Mouse (Mus musculus) testis, adult 2 months (tissue): ENCODE data around the gene Krt28. TPM values are rescaled to one million over a fixed set of nuclear protein-coding genes. Genes with fewer than 3 reads are reported as not detected.

Experiments
- H3K27ac ChIP-seq: fragments of 200-500 bp; 2 replicates; pipeline ENCODE4 v1.5.1; 2012; ENCODE audit warnings: low read depth, low read length; ENCODE audit not compliant: control insufficient read depth, insufficient read depth
- H3K27me3 ChIP-seq: fragments of 200-500 bp; 2 replicates; pipeline ENCODE4 v1.6.1; 2012; ENCODE audit warnings: mild to moderate bottlenecking, low read length, moderate library complexity; ENCODE audit not compliant: control insufficient read depth, insufficient read depth
- H3K36me3 ChIP-seq: fragments of 200-500 bp; 2 replicates; pipeline ENCODE4 v1.6.1; 2012; ENCODE audit warnings: mild to moderate bottlenecking, low read length; ENCODE audit not compliant: control insufficient read depth, insufficient read depth
- H3K4me1 ChIP-seq: fragments of 200-500 bp; 2 replicates; pipeline ENCODE4 v1.6.1; 2012; ENCODE audit warnings: low read length; ENCODE audit not compliant: control insufficient read depth, insufficient read depth
- H3K4me3 ChIP-seq: fragments of 200-500 bp; 2 replicates; pipeline ENCODE4 v1.5.1; 2012; ENCODE audit warnings: low read depth, mild to moderate bottlenecking, low read length, moderate library complexity, mixed read lengths; ENCODE audit not compliant: control insufficient read depth
- CTCF ChIP-seq: fragments of 200-500 bp; IDR thresholded peaks from 2 replicates; pipeline ENCODE4 v1.5.1; 2012; ENCODE audit warnings: low read depth, mild to moderate bottlenecking, inconsistent platforms, low read length, moderate library complexity; ENCODE audit not compliant: control insufficient read depth, insufficient read depth, insufficient replicate concordance
- POLR2A ChIP-seq: fragments of 200-500 bp; IDR thresholded peaks from 2 replicates; pipeline ENCODE4 v1.6.1; 2012; ENCODE audit warnings: low read depth, mild to moderate bottlenecking, inconsistent platforms, low read length, moderate library complexity; ENCODE audit not compliant: control insufficient read depth
- polyA plus RNA-seq: library from polyadenylated mRNA; depleted of rRNA; stranded (reverse); fragments of >200 nt; gene quantifications from 2 replicates; pipeline ENCODE4 v1.2.3, GENCODE M21; 2012

The Krt28 gene
- polyA plus RNA-seq, 1 experiment: 0.11 TPM

DNA sequence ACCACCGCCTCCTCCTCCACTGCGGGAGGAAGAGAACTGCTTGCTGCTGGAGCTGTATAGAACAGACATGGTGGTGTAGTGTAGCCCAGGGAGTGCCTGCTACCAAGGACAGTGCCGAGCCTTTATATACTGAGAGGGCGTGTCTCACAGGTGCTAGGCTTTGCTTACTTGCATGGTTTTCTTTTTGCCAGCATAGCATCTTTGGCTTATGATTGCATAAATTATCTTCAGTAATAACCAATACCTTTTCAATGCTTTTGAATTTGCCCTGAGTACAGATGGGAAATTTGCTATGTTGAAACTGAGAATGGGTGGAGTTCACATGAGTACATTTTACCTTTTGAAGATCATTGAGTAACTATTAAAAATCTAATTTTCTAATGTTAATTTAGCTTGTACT, 14.6 kb upstream of the Krt28 start, which contains the start of gene Krt10:
Gene Krt10 (minus strand): TSS at position 101 of the 400 bp plus-strand sequence.
- Histone ChIP-seq H3K27ac (no peak within 1 kb of the TSS), H3K27me3 (no peaks in the 10 kb centered on the region), H3K4me1 (no peaks in the 10 kb centered on the region; the same call in 1 of the 2 replicates), H3K36me3 (no peaks in the 10 kb centered on the region), H3K4me3 (no peak within 1 kb of the TSS)
- no peak for TF ChIP-seq CTCF
- no peak for TF ChIP-seq POLR2A

DNA sequence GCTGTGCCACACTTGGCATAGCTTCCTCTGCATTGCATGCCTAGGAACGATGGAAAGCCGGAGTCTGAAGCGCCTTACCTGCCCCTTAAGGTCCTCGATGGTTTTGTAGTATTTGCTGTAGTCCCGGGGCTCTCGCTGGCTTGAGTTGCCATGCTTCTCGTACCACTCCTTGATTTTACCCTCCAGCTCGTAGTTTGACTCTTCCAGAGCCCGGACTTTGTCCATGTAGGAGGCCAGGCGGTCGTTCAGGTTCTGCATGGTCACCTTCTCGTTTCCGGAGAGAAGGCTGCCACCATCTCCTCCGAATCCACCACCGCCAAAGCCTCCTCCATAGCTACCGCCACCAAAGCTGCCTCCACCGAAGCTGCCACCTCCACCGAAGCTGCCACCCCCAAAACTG, 14.0 kb upstream of the Krt28 start:
- TF ChIP-seq CTCF (no peak), POLR2A (no peak)
- H3K27ac ChIP-seq: no peak overlapping the region

GRCm38 (mm10) chr11:99385813-99386721, 11.4 kb upstream of the Krt28 start:
- peak overlapping the region; percentile 94 for H3K4me3 ChIP-seq
- H3K4me1 ChIP-seq: no peaks in the 10 kb centered on the region; the same call in 1 of the 2 replicates
- TF ChIP-seq POLR2A (peak; percentile 80), CTCF (no peak)
- no peaks in the 10 kb centered on the region for H3K27me3 ChIP-seq
- H3K27ac ChIP-seq: peak overlapping the region; percentile 96
- no peaks in the 10 kb centered on the region for H3K36me3 ChIP-seq

More for the DNA sequence above, 14.0 kb upstream of the Krt28 start:
- Histone ChIP-seq H3K27me3 (no peaks in the 10 kb centered on the region), H3K4me1 (no peaks in the 10 kb centered on the region; the same call in 1 of the 2 replicates), H3K4me3 (no peak overlapping the region), H3K36me3 (no peaks in the 10 kb centered on the region)

DNA sequence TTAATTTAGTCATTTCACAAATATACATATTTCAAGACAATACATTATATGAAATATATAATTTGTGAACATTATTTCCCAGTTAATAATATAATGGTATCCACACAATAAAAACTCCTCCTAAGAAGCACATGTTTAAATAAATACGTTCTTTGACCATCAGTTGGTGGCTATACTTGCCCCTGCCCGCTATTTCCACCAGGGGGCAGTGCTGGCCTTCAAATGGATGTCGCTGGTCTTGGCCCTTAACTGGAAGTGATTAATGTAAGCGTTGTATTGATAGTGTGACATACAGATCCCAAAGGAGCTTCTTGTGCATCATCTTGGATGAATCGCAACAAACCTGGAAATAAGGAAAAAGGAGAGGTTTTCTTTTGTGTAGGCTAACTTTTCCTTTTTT, 4.9 kb upstream of the Krt28 start:
- no peak overlapping the region for H3K4me3 ChIP-seq
- H3K27ac ChIP-seq: no peak overlapping the region
- H3K36me3 ChIP-seq: no peaks in the 10 kb centered on the region
- peaks cover 2% of the 10 kb centered on the region for H3K4me1 ChIP-seq
- no peaks in the 10 kb centered on the region for H3K27me3 ChIP-seq
- TF ChIP-seq CTCF (peak; percentile 83; the same call in 1 of the 2 replicates), POLR2A (no peak)

DNA sequence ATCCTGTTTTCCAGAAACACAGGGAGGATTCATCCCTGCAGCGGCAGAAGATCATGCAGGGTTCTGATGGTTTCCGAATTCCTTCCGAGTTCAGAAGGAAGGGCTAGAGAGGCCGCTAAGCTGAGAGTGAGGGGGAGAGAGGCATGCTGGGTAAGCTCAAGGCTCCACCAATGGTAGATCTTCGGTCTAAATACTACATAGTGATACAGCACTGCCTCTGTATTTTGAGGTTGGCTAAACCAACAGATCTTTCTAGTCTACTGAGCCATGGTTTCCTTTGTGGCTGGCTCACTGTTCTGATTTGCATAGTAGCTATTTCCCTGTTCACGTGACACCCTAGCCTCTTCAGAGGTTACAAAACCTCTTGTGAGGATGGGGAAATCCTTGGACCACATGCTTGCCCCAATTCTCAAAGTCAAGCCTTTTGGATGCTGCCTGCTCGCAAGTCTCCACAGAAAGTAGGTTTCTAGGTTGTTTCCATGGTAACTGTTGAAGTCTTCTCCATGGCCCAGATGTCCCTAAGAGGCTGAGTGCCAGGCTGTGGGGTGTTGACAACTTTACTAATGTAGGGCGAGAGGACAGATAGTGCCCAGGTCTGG, 4.8 kb downstream of the Krt28 start:
- H3K27me3 ChIP-seq: no peaks in the 10 kb centered on the region
- TF ChIP-seq POLR2A: no peak
- no peak for TF ChIP-seq CTCF
- H3K4me1 ChIP-seq: peaks cover 16% of the 10 kb centered on the region

DNA sequence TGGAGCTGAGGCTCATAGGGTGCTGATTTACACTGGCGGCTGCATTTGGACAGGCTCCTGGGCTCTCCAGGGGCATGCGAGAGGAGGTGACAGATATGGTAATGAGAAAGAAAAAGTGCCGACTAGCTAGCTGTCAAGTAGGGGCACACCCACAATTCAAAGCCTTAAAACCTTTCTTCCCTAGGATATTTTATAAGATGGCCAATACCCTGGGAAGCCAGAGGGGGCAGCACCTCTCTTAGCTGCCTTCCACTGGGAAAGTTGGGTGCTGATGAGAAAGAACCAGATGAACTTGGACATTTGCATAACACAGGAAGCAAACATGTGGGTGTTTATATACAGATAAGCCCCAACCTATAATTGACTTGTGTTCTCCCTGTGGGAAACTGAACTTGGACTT, 5.5 kb downstream of the Krt28 start:
- H3K27me3 ChIP-seq: no peaks in the 10 kb centered on the region
- no peaks in the 10 kb centered on the region for H3K36me3 ChIP-seq
- H3K4me1 ChIP-seq: peaks cover 12% of the 10 kb centered on the region
- TF ChIP-seq POLR2A: no peak
- TF ChIP-seq CTCF: peak; percentile 8; the same call in 1 of the 2 replicates
- no peak overlapping the region for H3K4me3 ChIP-seq
- H3K27ac ChIP-seq: no peak overlapping the region

More for the DNA sequence above, 4.8 kb downstream of the Krt28 start:
- Histone ChIP-seq H3K36me3 (no peaks in the 10 kb centered on the region), H3K27ac (0 out of 2 replicates have a peak overlapping the region, but pooled peaks have one; percentile 42), H3K4me3 (peak overlapping the region; percentile 5)

DNA sequence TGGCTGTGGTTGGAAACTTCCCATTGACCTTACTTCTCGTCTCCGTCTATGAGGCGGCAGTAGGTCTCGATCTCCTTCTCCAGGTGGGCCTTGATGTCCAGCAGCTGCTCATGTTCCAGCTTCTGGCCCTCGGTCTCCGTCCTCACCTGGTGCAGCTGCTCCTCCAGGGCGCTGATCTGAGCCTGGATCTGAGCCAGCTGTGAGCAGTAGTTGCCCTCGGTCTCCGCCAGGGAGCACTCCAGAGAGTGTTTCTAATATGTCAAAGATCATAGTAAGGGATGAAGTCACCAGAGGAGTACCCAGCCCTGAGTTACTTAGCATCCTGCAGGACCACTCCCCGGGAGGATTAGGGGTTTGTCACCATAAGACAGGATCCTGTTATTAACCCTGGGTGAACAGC, 7.9 kb downstream of the Krt28 start:
- no peak overlapping the region for H3K4me3 ChIP-seq
- TF ChIP-seq POLR2A (no peak), CTCF (no peak)

More for the DNA sequence above, 7.9 kb downstream of the Krt28 start:
- Histone ChIP-seq H3K27me3 (no peaks in the 10 kb centered on the region), H3K36me3 (no peaks in the 10 kb centered on the region), H3K4me1 (peaks cover 14% of the 10 kb centered on the region), H3K27ac (no peak overlapping the region)
